Mouse (Mus musculus) MEL (cell line): ENCODE data around the gene Ddx60. TPM values are rescaled to one million over a fixed set of nuclear protein-coding genes. Genes with fewer than 3 reads are reported as not detected.

ENCODE experiments used
- DNase-seq: peaks from one replicate; pipeline ENCODE4 v3.0.0; 2011; ENCODE audit warnings: low read depth, low spot score
- H3K27ac ChIP-seq: 2 replicates; pipeline ENCODE4 v1.5.1; 2012; ENCODE audit warnings: low read depth, mild to moderate bottlenecking, control low read depth, low read length, moderate library complexity; ENCODE audit not compliant: control insufficient read depth
- H3K27me3 ChIP-seq, 2 experiments: fragments of 150-350 bp in 1 of 2; sonication (generic) in 1 of 2; 2 replicates each; pipeline ENCODE4 v1.6.1; 2012; ENCODE audit warnings: low read length in 2 of 2, mild to moderate bottlenecking in 2 of 2, improper control_type of control experiment in 1 of 2, moderate library complexity in 1 of 2; ENCODE audit not compliant: insufficient read depth in 2 of 2, control insufficient read depth in 1 of 2
- H3K36me3 ChIP-seq, 2 experiments: 2 replicates each; pipeline ENCODE4 v1.6.1; 2012 to 2014; ENCODE audit warnings: low read length in 2 of 2, improper control_type of control experiment in 1 of 2, inconsistent platforms in 1 of 2, mild to moderate bottlenecking in 1 of 2; ENCODE audit not compliant: insufficient read depth in 2 of 2, control insufficient read depth in 1 of 2
- H3K4me1 ChIP-seq, 2 experiments: fragments of 150-350 bp in 1 of 2; sonication (generic) in 1 of 2; 2 replicates each; pipeline ENCODE4 v1.6.1; 2012; ENCODE audit warnings: low read length in 2 of 2, improper control_type of control experiment in 1 of 2, mild to moderate bottlenecking in 1 of 2; ENCODE audit not compliant: insufficient read depth in 2 of 2, control insufficient read depth in 1 of 2
- H3K4me3 ChIP-seq, 2 experiments: fragments of 150-350 bp in 1 of 2; sonication (generic) in 1 of 2; 2 replicates each; pipeline ENCODE4 v1.5.1; 2012; ENCODE audit warnings: low read depth in 2 of 2, low read length in 2 of 2, mild to moderate bottlenecking in 2 of 2, moderate library complexity in 2 of 2, control low read depth in 1 of 2, improper control_type of control experiment in 1 of 2; ENCODE audit not compliant: control insufficient read depth in 1 of 2, insufficient read depth in 1 of 2
- H3K79me2 ChIP-seq: 2 replicates; pipeline ENCODE4 v1.6.1; 2012; ENCODE audit warnings: mild to moderate bottlenecking, low read length, moderate library complexity; ENCODE audit not compliant: control insufficient read depth, poor library complexity, insufficient read depth
- H3K9ac ChIP-seq: 2 replicates; pipeline ENCODE4 v1.6.1; 2012; ENCODE audit warnings: low read depth, mild to moderate bottlenecking, control low read depth, low read length, moderate library complexity; ENCODE audit not compliant: control insufficient read depth, poor library complexity, severe bottlenecking
- H3K9me3 ChIP-seq: fragments of 150-350 bp; sonication (generic); replicated peaks from 2 replicates; pipeline ENCODE4 v1.6.1; 2012; ENCODE audit warnings: mild to moderate bottlenecking, low read length, improper control_type of control experiment, moderate library complexity; ENCODE audit not compliant: insufficient read depth
- BHLHE40 ChIP-seq: IDR thresholded peaks from 2 replicates; pipeline ENCODE4 v1.6.1; 2012; ENCODE audit warnings: low read depth, mild to moderate bottlenecking, inconsistent platforms, low read length, improper control_type of control experiment, borderline replicate concordance
- CHD2 ChIP-seq: IDR thresholded peaks from 2 replicates; pipeline ENCODE4 v1.6.1; 2011; ENCODE audit warnings: low read length, improper control_type of control experiment
- ELF1 ChIP-seq: IDR thresholded peaks from 2 replicates; pipeline ENCODE4 v1.6.1; 2014; ENCODE audit warnings: low read depth, mild to moderate bottlenecking, inconsistent platforms, low read length, improper control_type of control experiment, moderate library complexity
- ETS1 ChIP-seq: IDR thresholded peaks from 2 replicates; pipeline ENCODE4 v1.6.1; 2012; ENCODE audit warnings: low read depth, mild to moderate bottlenecking, inconsistent platforms, low read length, improper control_type of control experiment, moderate library complexity
- MAFK ChIP-seq: IDR thresholded peaks from 2 replicates; pipeline ENCODE4 v1.6.1; 2011; ENCODE audit warnings: low read depth, mild to moderate bottlenecking, low read length, improper control_type of control experiment, borderline replicate concordance
- MAX ChIP-seq: IDR thresholded peaks from 2 replicates; pipeline ENCODE4 v1.6.1; 2011; ENCODE audit warnings: low read length, improper control_type of control experiment
- MEF2A ChIP-seq: IDR thresholded peaks from 2 replicates; pipeline ENCODE4 v1.6.1; 2014; ENCODE audit warnings: low read depth, mild to moderate bottlenecking, inconsistent platforms, low read length, improper control_type of control experiment; ENCODE audit not compliant: poor library complexity, insufficient replicate concordance, severe bottlenecking; ENCODE audit errors: extremely low read depth
- MXI1 ChIP-seq: IDR thresholded peaks from 2 replicates; pipeline ENCODE4 v1.6.1; 2011; ENCODE audit warnings: mild to moderate bottlenecking, low read depth, low read length, improper control_type of control experiment
- MYB ChIP-seq: IDR thresholded peaks from 2 replicates; pipeline ENCODE4 v1.6.1; 2011; ENCODE audit warnings: mild to moderate bottlenecking, low read depth, low read length, improper control_type of control experiment
- SIN3A ChIP-seq: IDR thresholded peaks from 2 replicates; pipeline ENCODE4 v1.6.1; 2012; ENCODE audit warnings: low read length, improper control_type of control experiment, inconsistent platforms
- SMC3 ChIP-seq: IDR thresholded peaks from 2 replicates; pipeline ENCODE4 v1.6.1; 2011; ENCODE audit warnings: low read depth, low read length, improper control_type of control experiment
- TCF12 ChIP-seq: IDR thresholded peaks from 2 replicates; pipeline ENCODE4 v1.6.1; 2014; ENCODE audit warnings: low read depth, mild to moderate bottlenecking, inconsistent platforms, low read length, improper control_type of control experiment, moderate library complexity
- USF2 ChIP-seq, 2 experiments: IDR thresholded peaks; 2 replicates each; pipeline ENCODE4 v1.6.1; 2011 to 2012; ENCODE audit warnings: improper control_type of control experiment in 2 of 2, low read length in 2 of 2, borderline replicate concordance in 1 of 2, inconsistent platforms in 1 of 2, low read depth in 1 of 2, mild to moderate bottlenecking in 1 of 2; ENCODE audit not compliant: insufficient read depth in 1 of 2
- ZKSCAN1 ChIP-seq: IDR thresholded peaks from 2 replicates; pipeline ENCODE4 v1.6.1; 2012; ENCODE audit warnings: low read depth, mild to moderate bottlenecking, inconsistent platforms, low read length, improper control_type of control experiment, moderate library complexity
- polyA plus RNA-seq, 2 experiments: library from polyadenylated mRNA; stranded (reverse) in 1 of 2; unstranded in 1 of 2; fragments of >175 nt in 1 of 2; fragments of >200 nt in 1 of 2; gene quantifications; 2 replicates each; pipeline versions ENCODE4 v1.2.1 to v1.2.4; 2012; ENCODE audit warnings: low replicate concordance in 2 of 2, low read depth in 1 of 2; ENCODE audit not compliant: insufficient read length in 2 of 2, insufficient read depth in 1 of 2, missing spikeins in 1 of 2
- total RNA-seq: library from RNA; depleted of rRNA; stranded (reverse); fragments of 300-350 nt; gene quantifications from 2 replicates; pipeline ENCODE4 v1.2.3, GENCODE M21; 2012

Ddx60 gene
- total and polyA plus RNA-seq, 3 experiments: not detected

- Histone ChIP-seq H3K4me3 (no peak overlapping the region), H3K9me3 (no peaks in the 10 kb centered on the region), H3K27ac (no peak overlapping the region), H3K79me2 (no peaks in the 10 kb centered on the region), H3K36me3 (no peaks in the 10 kb centered on the region), H3K4me1 (no peaks in the 10 kb centered on the region), H3K9ac (no peak overlapping the region), H3K27me3 (no peaks in the 10 kb centered on the region; a peak in 1 of 4 replicates)
- DNase-seq: no peak
- TF ChIP-seq SIN3A: no peak
- TF ChIP-seq ETS1: no peak
These were observed 86.7 kb downstream of the Ddx60 start for GRCm38 (mm10) chr8:62014582-62014981.

GRCm38 (mm10) chr8:62034351-62034750 lies 106.5 kb downstream of the Ddx60 start:
- no peak for TF ChIP-seq MAX
- TF ChIP-seq MEF2A: no peak
- TF ChIP-seq USF2 (IDR thresholded peaks at IDR 0.05; ENCODE audit: borderline replicate concordance in 1 of 2, insufficient read depth in 1 of 2, low read depth in 1 of 2, low read length in 2 of 2): no peak
- no peak for TF ChIP-seq MYB
- TF ChIP-seq, all 39 proteins: peak for 0
- Histone ChIP-seq H3K4me3 (no peak overlapping the region), H3K9ac (no peak overlapping the region), H3K9me3 (no peaks in the 10 kb centered on the region), H3K4me1 (no peaks in the 10 kb centered on the region), H3K27me3 (no peaks in the 10 kb centered on the region), H3K27ac (no peak overlapping the region), H3K36me3 (no peaks in the 10 kb centered on the region), H3K79me2 (no peaks in the 10 kb centered on the region)
- no peak for DNase-seq

GRCm38 (mm10) chr8:62046809-62047208 lies 118.9 kb downstream of the Ddx60 start:
- no peaks in the 10 kb centered on the region for H3K27me3 ChIP-seq
- no peaks in the 10 kb centered on the region for H3K9me3 ChIP-seq
- no peaks in the 10 kb centered on the region for H3K4me1 ChIP-seq
- no peak for TF ChIP-seq SIN3A
- no peak for TF ChIP-seq ELF1
- no peak for TF ChIP-seq CHD2
- no peak for TF ChIP-seq MXI1
- TF ChIP-seq SMC3: no peak
- no peak for TF ChIP-seq TCF12
- no peak for TF ChIP-seq ZKSCAN1
- no peak for TF ChIP-seq BHLHE40
- TF ChIP-seq MAFK: no peak
- TF ChIP-seq, all 39 proteins: peak for 0
- DNase-seq: no peak
- H3K36me3 ChIP-seq: no peaks in the 10 kb centered on the region
- no peak overlapping the region for H3K4me3 ChIP-seq
- H3K9ac ChIP-seq: no peak overlapping the region
- no peak overlapping the region for H3K27ac ChIP-seq
- H3K79me2 ChIP-seq: no peaks in the 10 kb centered on the region
